Mouse (Mus musculus): ENCODE measurements at regions not wholly inside any gene's neighbourhood (a gene's known extent, or its start where the extent isn't known, plus 50 kb on each side); places are given as distances from the start of the nearest gene placed in this dataset.

GRCm38 (mm10) chr10:108051637-108052036, 110.4 kb upstream of the Ppp1r12a start:
- Histone ChIP-seq H3K36me3 (ENCODE audit: control insufficient read depth, insufficient read depth, low read length) (no peaks in the 10 kb centered on the region), H3K9me3 (ENCODE audit: control insufficient read depth, low read length) (no peaks in the 10 kb centered on the region), H3K4me2 (ENCODE audit: low read depth, low read length, severe bottlenecking) (no peak overlapping the region), H3K4me1 (replicated peaks; ENCODE audit: control insufficient read depth, insufficient read depth, low read length) (no peaks in the 10 kb centered on the region), H3K9ac (ENCODE audit: low read length) (no peak overlapping the region), H3K27ac (ENCODE audit: low read depth, low read length) (no peak overlapping the region), H3K4me3 (ENCODE audit: low read depth, low read length) (no peak overlapping the region), H3K27me3 (ENCODE audit: control insufficient read depth, insufficient read depth, low read length) (no peaks in the 10 kb centered on the region)
- 85% methylated on average over 1 of the region's 1 CpGs for WGBS
- ATAC-seq (replicated peaks; ENCODE audit: low FRiP score) (no peak), DNase-seq (ENCODE audit: low spot score) (no peak)

- ATAC-seq (replicated peaks; ENCODE audit: low FRiP score) (no peak), DNase-seq (ENCODE audit: low spot score) (no peak)
- Histone ChIP-seq H3K4me1 (replicated peaks; ENCODE audit: control insufficient read depth, insufficient read depth, low read length) (no peaks in the 10 kb centered on the region), H3K4me2 (ENCODE audit: low read depth, low read length, severe bottlenecking) (no peak overlapping the region), H3K9ac (ENCODE audit: low read length) (no peak overlapping the region), H3K27ac (ENCODE audit: low read depth, low read length) (no peak overlapping the region), H3K36me3 (ENCODE audit: control insufficient read depth, insufficient read depth, low read length) (no peaks in the 10 kb centered on the region), H3K27me3 (ENCODE audit: control insufficient read depth, insufficient read depth, low read length) (no peaks in the 10 kb centered on the region), H3K9me3 (ENCODE audit: control insufficient read depth, low read length) (no peaks in the 10 kb centered on the region), H3K4me3 (ENCODE audit: low read depth, low read length) (no peak overlapping the region)
- 91% methylated on average over 2 of the region's 2 CpGs for whole genome bisulfite sequencing
These were observed 113.6 kb upstream of the Ppp1r12a start for GRCm38 (mm10) chr10:108048426-108048825.

GRCm38 (mm10) chr10:108043519-108043918, 118.5 kb upstream of the Ppp1r12a start:
- DNase-seq (ENCODE audit: low spot score) (no peak), ATAC-seq (replicated peaks; ENCODE audit: low FRiP score) (no peak)
- H3K9ac ChIP-seq (ENCODE audit: low read length) = no peak overlapping the region
- no peak overlapping the region for H3K4me3 ChIP-seq (ENCODE audit: low read depth, low read length)
- H3K4me2 ChIP-seq (ENCODE audit: low read depth, low read length, severe bottlenecking) = no peak overlapping the region
- H3K27me3 ChIP-seq (ENCODE audit: control insufficient read depth, insufficient read depth, low read length) = no peaks in the 10 kb centered on the region
- H3K36me3 ChIP-seq (ENCODE audit: control insufficient read depth, insufficient read depth, low read length) = no peaks in the 10 kb centered on the region
- 80% methylated on average over 2 of the region's 2 CpGs for WGBS
- H3K9me3 ChIP-seq (ENCODE audit: control insufficient read depth, low read length) = no peaks in the 10 kb centered on the region
- no peaks in the 10 kb centered on the region for H3K4me1 ChIP-seq (replicated peaks; ENCODE audit: control insufficient read depth, insufficient read depth, low read length)
- no peak overlapping the region for H3K27ac ChIP-seq (ENCODE audit: low read depth, low read length)

- no peak overlapping the region for H3K4me3 ChIP-seq (ENCODE audit: low read depth, low read length)
- no peaks in the 10 kb centered on the region for H3K4me1 ChIP-seq (replicated peaks; ENCODE audit: control insufficient read depth, insufficient read depth, low read length)
- H3K27ac ChIP-seq (ENCODE audit: low read depth, low read length) = no peak overlapping the region
- no peaks in the 10 kb centered on the region for H3K9me3 ChIP-seq (ENCODE audit: control insufficient read depth, low read length)
- no peaks in the 10 kb centered on the region for H3K27me3 ChIP-seq (ENCODE audit: control insufficient read depth, insufficient read depth, low read length)
- DNase-seq (ENCODE audit: low spot score) (no peak), ATAC-seq (replicated peaks; ENCODE audit: low FRiP score) (no peak)
- H3K9ac ChIP-seq (ENCODE audit: low read length) = no peak overlapping the region
- H3K4me2 ChIP-seq (ENCODE audit: low read depth, low read length, severe bottlenecking) = no peak overlapping the region
- no peaks in the 10 kb centered on the region for H3K36me3 ChIP-seq (ENCODE audit: control insufficient read depth, insufficient read depth, low read length)
These were observed 122.0 kb upstream of the Ppp1r12a start for GRCm38 (mm10) chr10:108040027-108040426.

- ATAC-seq (replicated peaks; ENCODE audit: low FRiP score) (no peak; the same call in 1 of the 2 replicates), DNase-seq (ENCODE audit: low spot score) (no peak)
- H3K4me3 ChIP-seq (ENCODE audit: low read depth, low read length) = no peak overlapping the region
- no peak overlapping the region for H3K9ac ChIP-seq (ENCODE audit: low read length)
- H3K9me3 ChIP-seq (ENCODE audit: control insufficient read depth, low read length) = no peaks in the 10 kb centered on the region
- H3K27me3 ChIP-seq (ENCODE audit: control insufficient read depth, insufficient read depth, low read length) = no peaks in the 10 kb centered on the region
- H3K27ac ChIP-seq (ENCODE audit: low read depth, low read length) = no peak overlapping the region
- WGBS = 54% methylated on average over 3 of the region's 3 CpGs
- no peaks in the 10 kb centered on the region for H3K36me3 ChIP-seq (ENCODE audit: control insufficient read depth, insufficient read depth, low read length)
- H3K4me2 ChIP-seq (ENCODE audit: low read depth, low read length, severe bottlenecking) = no peak overlapping the region
- H3K4me1 ChIP-seq (replicated peaks; ENCODE audit: control insufficient read depth, insufficient read depth, low read length) = no peaks in the 10 kb centered on the region
These were observed 124.7 kb upstream of the Otogl start for GRCm38 (mm10) chr10:108036486-108037109.

GRCm38 (mm10) chr10:108034068-108034467, 122.1 kb upstream of the Otogl start:
- Histone ChIP-seq H3K4me2 (ENCODE audit: low read depth, low read length, severe bottlenecking) (no peak overlapping the region), H3K27ac (ENCODE audit: low read depth, low read length) (no peak overlapping the region), H3K9me3 (ENCODE audit: control insufficient read depth, low read length) (no peaks in the 10 kb centered on the region), H3K36me3 (ENCODE audit: control insufficient read depth, insufficient read depth, low read length) (no peaks in the 10 kb centered on the region), H3K4me3 (ENCODE audit: low read depth, low read length) (no peak overlapping the region), H3K27me3 (ENCODE audit: control insufficient read depth, insufficient read depth, low read length) (no peaks in the 10 kb centered on the region), H3K9ac (ENCODE audit: low read length) (no peak overlapping the region), H3K4me1 (replicated peaks; ENCODE audit: control insufficient read depth, insufficient read depth, low read length) (no peaks in the 10 kb centered on the region)
- DNase-seq (ENCODE audit: low spot score) = no peak
- 93% methylated on average over 3 of the region's 3 CpGs for WGBS
- no peak for ATAC-seq (replicated peaks; ENCODE audit: low FRiP score)

- ATAC-seq (replicated peaks; ENCODE audit: low FRiP score) = no peak
- H3K9ac ChIP-seq (ENCODE audit: low read length) = no peak overlapping the region
- H3K4me1 ChIP-seq (replicated peaks; ENCODE audit: control insufficient read depth, insufficient read depth, low read length) = no peaks in the 10 kb centered on the region
- H3K4me2 ChIP-seq (ENCODE audit: low read depth, low read length, severe bottlenecking) = no peak overlapping the region
- 95% methylated on average over 1 of the region's 1 CpGs for WGBS
- H3K4me3 ChIP-seq (ENCODE audit: low read depth, low read length) = no peak overlapping the region
- no peaks in the 10 kb centered on the region for H3K9me3 ChIP-seq (ENCODE audit: control insufficient read depth, low read length)
- H3K27me3 ChIP-seq (ENCODE audit: control insufficient read depth, insufficient read depth, low read length) = no peaks in the 10 kb centered on the region
- no peak overlapping the region for H3K27ac ChIP-seq (ENCODE audit: low read depth, low read length)
- no peak for DNase-seq (ENCODE audit: low spot score)
- H3K36me3 ChIP-seq (ENCODE audit: control insufficient read depth, insufficient read depth, low read length) = no peaks in the 10 kb centered on the region
These were observed 121.4 kb upstream of the Otogl start for GRCm38 (mm10) chr10:108033317-108033795.

GRCm38 (mm10) chr10:108027506-108027905, 115.6 kb upstream of the Otogl start:
- ATAC-seq (replicated peaks; ENCODE audit: low FRiP score) = no peak

GRCm38 (mm10) chr10:108024227-108024626, 112.3 kb upstream of the Otogl start:
- Histone ChIP-seq H3K27me3 (ENCODE audit: control insufficient read depth, insufficient read depth, low read length) (no peaks in the 10 kb centered on the region), H3K36me3 (ENCODE audit: control insufficient read depth, insufficient read depth, low read length) (no peaks in the 10 kb centered on the region), H3K4me2 (ENCODE audit: low read depth, low read length, severe bottlenecking) (no peak overlapping the region), H3K27ac (ENCODE audit: low read depth, low read length) (no peak overlapping the region), H3K4me3 (ENCODE audit: low read depth, low read length) (no peak overlapping the region), H3K9ac (ENCODE audit: low read length) (no peak overlapping the region), H3K4me1 (replicated peaks; ENCODE audit: control insufficient read depth, insufficient read depth, low read length) (no peaks in the 10 kb centered on the region), H3K9me3 (ENCODE audit: control insufficient read depth, low read length) (no peaks in the 10 kb centered on the region)
- DNase-seq (ENCODE audit: low spot score) (no peak), ATAC-seq (replicated peaks; ENCODE audit: low FRiP score) (no peak)
- 84% methylated on average over 6 of the region's 6 CpGs for WGBS

More at GRCm38 (mm10) chr10:108027506-108027905, 115.6 kb upstream of the Otogl start:
- H3K9ac ChIP-seq (ENCODE audit: low read length) = no peak overlapping the region
- no peaks in the 10 kb centered on the region for H3K27me3 ChIP-seq (ENCODE audit: control insufficient read depth, insufficient read depth, low read length)
- H3K27ac ChIP-seq (ENCODE audit: low read depth, low read length) = no peak overlapping the region
- no peaks in the 10 kb centered on the region for H3K9me3 ChIP-seq (ENCODE audit: control insufficient read depth, low read length)
- no peak overlapping the region for H3K4me3 ChIP-seq (ENCODE audit: low read depth, low read length)
- no peak overlapping the region for H3K4me2 ChIP-seq (ENCODE audit: low read depth, low read length, severe bottlenecking)
- WGBS = 84% methylated on average over 2 of the region's 2 CpGs
- DNase-seq (ENCODE audit: low spot score) = no peak
- H3K36me3 ChIP-seq (ENCODE audit: control insufficient read depth, insufficient read depth, low read length) = no peaks in the 10 kb centered on the region
- H3K4me1 ChIP-seq (replicated peaks; ENCODE audit: control insufficient read depth, insufficient read depth, low read length) = no peaks in the 10 kb centered on the region
